Mouse (Mus musculus): Measurements from ENCODE around the gene Actrt2.

DNA sequence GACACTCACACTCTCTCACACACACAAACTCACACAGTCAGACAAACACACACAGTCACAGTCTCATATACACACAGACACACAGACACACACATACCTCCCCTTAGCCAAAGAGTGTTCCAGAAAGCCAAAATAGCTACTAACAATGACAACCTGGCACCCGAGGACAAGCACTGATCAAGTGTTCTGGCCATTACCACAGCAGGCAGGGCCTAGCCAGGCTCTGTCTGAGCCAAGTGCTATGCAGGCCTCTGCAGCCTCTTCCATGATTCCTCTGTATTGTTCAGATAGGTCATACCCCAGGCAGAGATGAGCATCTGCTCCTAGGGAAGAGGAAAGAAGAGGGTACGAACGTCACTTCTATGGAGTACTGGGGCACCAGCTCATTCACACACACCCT is 44.4 kb downstream of the Actrt2 start:
- TF ChIP-seq EP300 (IDR thresholded peaks at IDR 0.05; ENCODE audit: insufficient read depth, low read depth, low read length) (no peak), CTCF (IDR thresholded peaks at IDR 0.05; ENCODE audit: low read depth, low read length) (no peak), POLR2A (IDR thresholded peaks at IDR 0.05; ENCODE audit: insufficient read depth, low read length) (no peak)

Measured in ES-Bruce4 (cell line).